Mouse (Mus musculus) layer of hippocampus, postnatal 25 days (tissue): ENCODE data around the gene Jchain. TPM values are rescaled to one million over a fixed set of nuclear protein-coding genes. Genes with fewer than 3 reads are reported as not detected.
"Not testable (repeated sequence)": the region's sequence is repeated elsewhere in the genome, so short reads cannot be mapped to it uniquely, and the experiment has no call there.

ENCODE experiments used
- DNase-seq, 2 experiments: peaks; one replicate each; pipeline ENCODE4 v3.0.0; 2022; ENCODE audit warnings: mixed read lengths in 2 of 2, low spot score in 1 of 2; ENCODE audit errors: extremely low spot score in 1 of 2
- total RNA-seq, 2 experiments: library from RNA; stranded (reverse); gene quantifications; 2 replicates each; pipeline ENCODE4 v1.2.3; 2021

Gene Jchain
- under 1 TPM in 1 of 2 experiments, not detected in 1; 0.26 TPM for total RNA-seq

DNA sequence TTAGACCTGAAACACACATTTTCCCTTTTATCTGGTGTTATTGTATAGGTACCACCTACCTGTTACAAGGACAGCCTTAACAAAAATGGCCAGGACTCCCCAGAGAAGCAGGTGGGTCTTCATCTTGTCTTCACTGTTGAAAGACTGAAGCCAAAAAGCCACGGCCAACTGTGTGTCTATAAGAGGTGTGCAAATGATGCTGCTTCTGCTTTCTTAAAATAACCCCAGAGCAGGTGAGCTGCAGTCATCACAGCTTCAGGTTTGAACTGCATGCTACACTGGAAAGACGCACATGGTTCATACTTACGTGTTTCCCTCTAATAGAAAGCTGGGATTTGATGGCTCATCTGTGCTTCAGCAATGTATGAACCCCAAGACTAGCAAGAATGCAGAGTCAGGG is at the start of gene Jchain:
Jchain (minus strand) TSS at position 235 of the 400 bp plus-strand sequence.
- no peak for DNase-seq

DNA sequence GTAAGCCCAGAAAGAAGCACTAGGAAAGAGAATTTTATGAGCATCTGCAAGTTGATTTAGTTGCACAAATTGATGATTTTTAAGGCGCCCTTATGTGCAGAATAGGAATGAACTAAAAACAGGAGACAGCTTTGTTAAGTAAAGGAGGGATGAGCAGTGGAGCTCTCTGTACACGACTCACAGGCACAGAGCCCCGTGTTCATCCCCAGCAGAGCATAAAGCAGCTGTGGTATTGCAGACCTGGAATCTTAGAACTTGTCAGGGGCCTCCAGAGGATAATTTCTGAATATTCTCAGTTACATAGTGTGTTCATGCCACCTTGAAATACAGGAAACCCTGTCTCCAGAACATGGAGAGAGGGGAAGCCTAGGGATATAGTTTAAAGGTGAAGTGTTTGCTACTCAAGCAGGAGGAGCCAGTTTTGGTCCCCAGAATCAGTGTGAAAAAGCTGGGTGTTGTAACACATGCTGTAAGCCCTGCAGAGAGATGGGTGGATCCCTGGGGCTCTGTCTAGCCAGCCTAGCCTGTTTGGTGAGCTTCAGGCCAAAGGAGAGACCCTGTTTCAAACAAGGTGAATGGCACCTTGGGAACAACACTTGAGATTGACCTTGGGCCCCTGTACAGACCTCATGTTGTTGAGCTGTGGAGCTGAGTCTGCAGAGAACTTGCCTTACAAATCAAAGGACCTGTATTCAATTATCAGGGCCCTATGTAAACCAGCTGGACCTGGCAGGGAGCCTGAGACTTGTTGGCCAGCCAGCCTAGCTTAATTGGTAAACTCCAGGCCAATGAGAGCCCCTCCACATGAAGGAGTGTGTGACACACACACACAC is 48.0 kb upstream of the Jchain start:
- no peak for DNase-seq

DNA sequence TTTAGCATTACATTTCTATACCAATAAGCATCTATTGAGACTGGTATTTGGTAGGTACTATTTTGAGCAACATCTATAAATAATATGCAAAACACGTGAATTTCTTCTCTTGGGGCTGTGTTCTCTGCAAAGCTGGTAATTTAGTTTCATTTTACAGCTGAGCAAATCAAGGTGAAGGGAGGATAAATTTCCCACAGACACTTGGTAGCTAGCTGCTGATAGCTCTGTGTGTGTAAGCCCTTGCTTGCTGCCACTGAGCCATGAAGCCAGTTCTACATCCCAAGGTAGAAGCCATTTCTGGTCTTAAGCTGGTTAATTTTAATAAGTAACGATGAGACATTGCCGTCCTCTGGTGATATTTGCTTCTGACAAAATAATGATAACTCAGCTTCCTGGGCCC is 47.1 kb upstream of the Jchain start:
- DNase-seq = no peak

DNA sequence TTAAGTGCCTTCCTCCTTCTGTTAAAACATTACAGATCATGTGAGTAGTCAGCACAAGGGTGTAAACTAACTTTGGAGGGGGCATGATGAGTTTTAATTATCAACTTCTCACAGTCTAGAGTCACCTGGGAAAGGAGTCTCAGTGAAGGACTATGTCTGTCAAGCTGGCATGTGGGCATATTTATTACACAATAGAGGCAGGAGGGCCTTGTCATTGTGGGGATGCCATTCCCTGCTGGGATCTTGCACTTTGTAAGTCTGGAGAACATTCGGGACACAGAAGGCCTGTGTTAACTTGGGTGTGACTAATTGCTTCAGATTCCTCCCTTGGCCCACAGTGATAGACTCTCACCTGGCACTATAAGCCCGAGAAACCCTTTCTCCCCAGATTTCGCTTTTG is 41.9 kb upstream of the Jchain start:
- no peak for DNase-seq

DNA sequence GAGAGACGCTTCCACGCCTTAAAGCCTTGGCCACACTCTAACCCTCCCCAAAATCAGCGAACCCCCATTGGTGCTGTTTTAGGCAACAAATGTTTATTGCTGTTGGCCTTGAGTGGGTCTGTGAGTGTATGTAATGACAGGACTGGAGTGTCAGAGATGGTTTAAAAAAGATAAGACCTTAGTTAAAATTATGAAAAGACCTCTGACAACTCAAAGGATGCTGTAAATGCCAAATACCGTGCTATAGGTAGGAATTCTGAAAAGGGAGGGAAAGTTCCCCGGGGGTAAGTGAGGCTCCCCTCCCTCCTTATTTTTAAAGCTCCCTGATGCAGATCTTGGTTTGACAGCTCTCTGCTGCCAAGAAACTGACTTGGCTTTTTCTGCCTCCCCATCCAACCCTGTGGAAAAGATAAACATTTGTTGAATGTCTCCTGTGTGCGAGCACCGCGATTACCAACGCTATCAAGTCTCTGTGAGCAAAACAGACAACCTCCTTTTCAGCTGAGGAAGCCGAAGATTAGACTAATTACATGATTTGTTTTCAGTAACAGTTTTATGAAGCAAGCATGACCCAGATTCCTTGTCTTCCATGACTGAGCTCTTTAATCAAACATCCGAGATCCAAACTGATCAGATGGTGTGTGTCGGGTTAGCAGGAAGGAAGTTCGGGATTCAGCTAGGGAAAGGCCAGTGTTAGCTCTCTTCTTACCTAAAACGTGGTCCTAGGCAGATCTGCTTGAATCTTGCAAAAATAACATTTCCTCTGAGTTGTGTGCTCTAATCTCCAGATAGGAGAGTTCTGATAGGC is 38.5 kb upstream of the Jchain start:
- no peak for DNase-seq

DNA sequence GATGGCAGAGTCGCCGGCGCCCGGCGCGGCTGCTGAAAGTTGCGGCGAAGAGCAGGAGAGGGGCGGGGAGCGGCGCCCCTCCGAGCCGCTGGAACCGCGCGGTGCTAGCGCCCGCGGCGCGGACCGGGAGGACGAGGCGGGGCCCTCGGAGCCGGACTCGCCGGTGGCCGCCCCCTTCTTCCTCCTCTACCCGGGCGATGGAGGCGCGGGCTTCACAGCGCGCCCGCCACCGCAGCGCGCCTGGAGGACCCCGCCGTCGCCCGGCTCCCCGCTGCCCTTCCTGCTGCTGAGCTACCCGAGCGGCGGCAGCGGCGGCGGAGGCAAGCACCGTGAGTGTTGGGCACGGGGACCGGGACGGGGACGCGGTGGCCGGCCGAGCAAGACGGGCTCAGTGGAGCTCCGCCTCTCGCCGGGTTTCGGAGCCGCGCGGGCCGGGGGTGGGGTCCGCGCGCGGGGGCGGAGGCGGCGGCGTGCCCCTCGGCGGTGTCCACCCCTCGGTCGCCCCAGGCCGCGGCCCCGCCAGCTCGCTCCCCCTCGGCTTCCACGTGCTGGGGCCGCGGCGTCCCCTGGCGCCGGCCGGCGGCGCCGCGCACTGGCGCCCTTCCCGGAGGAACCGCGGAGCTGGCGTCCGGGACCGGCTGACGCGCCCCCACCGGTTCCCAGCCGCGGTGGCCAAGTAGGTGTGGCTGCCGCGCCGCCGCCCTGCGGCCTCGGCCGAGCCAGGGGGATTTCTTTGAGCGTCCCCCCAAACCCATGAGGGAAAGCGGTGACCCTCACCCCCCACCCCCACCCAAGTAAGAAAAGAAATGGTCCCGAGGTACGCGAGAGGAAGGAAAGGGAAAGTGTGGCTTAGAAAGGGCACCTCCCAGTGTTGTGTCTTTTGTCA is 37.7 kb upstream of the Jchain start:
- DNase-seq = peak; percentile 47 to 57

DNA sequence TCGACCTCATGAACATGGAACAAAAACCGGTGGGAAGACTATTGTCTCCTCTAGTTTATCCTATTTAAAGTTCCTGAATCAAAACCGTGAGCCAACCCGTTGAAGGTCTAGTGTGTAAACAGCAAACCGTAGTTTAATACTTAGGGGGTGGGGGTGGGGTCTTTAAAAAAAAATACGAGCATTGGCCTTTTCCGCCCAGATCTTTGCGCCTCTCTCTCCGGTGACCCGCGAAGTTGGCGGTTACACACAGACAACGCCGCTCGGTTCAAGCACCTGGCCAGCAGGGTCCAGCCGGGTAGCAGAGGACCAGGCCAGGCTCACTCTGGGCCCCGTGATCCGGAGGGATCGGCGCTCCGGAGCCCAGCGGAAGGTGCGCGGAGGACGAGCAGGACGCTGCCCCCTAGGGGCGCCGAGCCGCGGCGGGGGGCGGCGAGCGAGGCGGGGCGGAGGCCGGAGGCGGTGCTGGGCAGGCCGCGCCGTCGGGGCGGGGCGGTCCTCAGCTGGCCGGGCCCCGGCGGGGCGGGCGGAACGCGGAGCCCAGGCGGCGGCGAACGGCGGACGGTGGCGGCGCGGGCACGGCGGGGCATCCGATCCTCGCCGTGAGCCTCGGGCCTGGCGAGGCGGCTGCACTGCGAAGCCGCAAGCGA is 36.9 kb upstream of the Jchain start, which contains the start of gene Rufy3:
Rufy3 (plus strand) TSS at position 540 of the 647 bp plus-strand sequence.
- peak; percentile 60 to 66 for DNase-seq

DNA sequence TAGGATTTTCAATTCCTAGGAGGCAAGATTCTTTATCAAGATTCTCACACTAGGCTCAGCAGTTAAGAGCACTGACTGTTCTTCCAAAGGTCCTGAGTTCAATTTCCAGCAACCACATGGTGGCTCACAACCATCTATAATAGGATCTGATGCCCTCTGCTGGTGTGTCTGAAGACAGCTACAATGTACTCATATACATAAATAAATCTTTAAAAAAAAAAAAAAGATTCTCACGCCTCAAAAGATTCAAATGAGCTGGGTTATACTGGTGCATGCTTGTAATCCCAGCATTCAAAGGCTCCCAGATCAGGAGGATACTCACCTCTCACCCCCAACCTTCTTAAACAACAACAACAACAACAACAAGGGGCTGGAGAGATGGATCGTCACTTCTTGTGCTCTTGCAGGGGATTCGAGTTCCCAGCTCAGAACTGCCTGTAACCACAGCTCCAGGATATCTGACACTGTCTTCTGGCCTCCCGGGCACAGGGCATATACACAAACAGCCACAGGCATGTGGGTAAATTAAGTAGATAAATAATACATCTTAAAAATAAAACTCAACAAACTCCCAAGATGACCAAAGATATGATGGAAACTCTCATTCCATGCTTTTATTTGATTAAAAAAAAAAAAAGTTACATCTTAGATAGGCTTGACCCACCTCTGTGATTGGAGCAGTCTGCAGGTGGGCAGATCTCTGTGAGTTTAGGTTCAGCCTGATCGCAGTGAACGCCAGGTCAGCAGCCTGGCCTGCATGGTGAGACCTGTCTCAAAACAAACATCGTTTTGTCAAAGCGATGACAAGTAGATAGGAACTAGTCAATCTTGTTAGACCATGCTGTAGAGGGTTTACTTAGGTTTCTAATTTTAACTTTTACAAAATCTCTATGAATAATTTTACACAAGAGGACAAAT is 35.4 kb upstream of the Jchain start:
- no peak for DNase-seq

DNA sequence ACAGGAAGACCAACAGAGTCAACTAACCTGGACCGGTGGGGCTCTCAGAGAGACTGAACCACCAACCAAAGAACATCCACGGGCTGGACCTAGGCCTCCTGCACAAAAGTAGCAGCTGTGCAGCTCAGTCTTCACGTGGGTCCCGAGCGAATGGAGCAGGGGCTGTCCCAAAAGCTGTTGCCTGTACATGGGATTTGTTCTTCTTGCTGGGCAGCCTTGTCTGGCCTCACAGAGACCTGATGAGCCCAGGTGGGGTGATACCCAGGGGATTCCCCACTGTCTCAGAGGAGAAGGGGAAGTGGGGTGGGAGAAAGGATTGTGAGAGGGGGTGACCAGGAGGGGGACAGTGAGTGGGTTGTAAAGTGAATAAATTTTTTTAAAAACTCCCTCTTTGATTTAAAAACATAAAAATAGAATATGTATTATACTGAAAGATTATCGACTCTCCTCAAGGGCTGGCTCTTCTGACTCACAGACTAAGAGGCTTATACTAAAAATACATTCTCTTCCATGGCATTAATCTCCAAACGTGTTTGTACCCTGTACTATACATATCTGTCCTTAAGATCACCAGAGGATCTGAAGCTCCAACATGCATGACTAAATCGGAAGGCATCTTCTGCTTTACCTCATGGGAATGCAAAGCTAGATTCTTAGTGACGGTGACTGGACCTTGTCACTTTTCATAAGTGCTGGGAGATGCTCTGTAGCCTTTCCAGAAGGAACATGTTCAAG is 33.6 kb upstream of the Jchain start:
- DNase-seq = no peak

DNA sequence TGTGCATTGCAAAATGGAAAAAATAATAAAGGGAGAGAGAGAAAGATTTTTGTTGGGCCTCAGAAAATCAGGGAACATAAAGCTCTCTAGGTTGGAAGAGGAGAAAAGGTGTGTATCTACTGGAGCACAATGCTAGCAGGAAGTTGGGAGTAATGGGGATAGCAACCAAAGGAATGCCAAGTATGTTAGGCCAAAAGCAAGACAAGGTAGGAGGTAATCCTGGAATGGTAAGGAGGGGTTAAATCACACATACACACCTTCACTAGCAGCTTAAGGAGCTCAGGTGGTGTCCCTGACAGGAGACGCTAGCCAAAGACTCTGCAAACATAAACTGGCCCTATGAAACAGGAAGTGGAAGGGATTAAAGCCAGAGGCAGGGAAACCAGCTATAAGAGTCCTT is 31.3 kb upstream of the Jchain start:
- no peak for DNase-seq

DNA sequence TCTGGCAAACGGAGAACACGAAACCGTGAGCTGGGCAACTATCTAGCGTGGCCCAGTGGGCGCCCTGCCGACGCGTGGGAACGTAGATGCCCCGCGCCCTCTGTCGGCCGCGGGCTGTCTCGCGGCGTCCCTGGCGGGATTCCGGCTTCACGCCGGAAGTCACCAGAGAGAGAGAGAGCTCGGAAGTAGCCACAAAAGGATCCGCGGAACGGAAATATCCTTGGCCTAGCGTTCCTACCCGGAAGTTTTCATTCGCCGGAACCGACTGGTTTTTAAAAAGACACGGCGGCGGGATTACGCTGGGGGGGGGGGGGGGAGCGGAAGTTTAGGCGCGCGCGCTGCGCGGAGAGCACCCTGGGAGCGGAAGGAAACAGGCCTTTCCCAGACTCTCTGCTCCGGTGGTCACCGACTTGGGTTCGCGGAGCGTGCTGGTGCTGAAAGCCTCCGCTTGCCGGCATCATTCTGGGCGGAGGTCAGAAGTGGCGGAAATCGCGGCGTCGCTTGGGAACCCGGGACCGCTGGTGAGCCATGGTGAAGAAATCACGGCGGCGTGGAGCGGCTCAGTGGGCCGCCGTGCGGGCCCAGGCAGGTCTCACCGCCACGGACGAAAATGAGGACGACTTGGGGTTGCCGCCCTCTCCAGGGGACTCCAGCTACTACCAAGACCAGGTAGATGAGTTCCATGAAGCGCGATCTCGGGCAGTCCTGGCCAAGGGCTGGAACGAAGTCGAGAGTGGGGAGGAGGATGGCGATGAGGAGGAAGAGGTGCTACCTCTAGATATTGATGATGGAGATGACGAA is 26.6 kb upstream of the Jchain start, which contains the start of gene Utp3:
Utp3 (plus strand) TSS at position 377 of the 801 bp plus-strand sequence.
- DNase-seq = peak; percentile 95 to 98

DNA sequence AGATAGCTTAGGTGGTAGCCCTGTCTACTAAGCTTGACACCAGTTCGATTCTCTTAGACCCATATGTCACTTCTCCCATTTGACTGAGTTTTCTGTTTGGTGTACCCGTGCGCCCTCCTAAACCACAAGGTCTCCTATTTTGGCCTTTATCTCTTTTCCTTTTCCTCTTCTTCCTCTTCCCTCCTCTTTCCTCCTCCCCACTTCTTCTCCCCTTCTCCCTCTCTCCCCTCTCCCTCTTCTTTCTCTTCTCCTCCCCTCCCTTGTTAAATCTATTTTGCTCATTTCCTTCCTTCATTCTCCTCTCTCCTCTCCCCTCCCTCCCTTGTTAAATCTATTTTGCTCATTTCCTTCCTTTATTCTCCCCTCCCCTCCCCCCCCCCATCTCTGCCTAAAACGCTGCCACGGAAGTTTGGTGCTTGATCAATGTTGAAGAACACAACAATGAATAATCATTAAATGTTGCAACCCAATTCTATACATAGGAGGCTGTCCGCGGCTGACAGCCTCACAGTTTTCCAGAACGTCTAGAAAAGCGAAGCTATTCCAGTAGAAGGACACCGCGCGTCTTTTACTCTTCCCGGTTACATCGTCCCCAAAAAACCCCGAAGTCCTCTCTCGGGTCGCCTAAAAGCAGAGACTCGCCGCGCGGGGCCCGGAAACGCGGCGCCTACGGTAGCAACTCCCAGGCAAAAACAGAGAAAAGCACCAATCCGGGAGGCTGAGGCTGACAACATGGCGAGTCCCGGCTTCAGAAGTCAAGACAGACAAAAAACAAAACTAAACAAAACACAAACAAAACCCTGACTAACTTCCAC is 25.8 kb upstream of the Jchain start:
- no peak for DNase-seq

DNA sequence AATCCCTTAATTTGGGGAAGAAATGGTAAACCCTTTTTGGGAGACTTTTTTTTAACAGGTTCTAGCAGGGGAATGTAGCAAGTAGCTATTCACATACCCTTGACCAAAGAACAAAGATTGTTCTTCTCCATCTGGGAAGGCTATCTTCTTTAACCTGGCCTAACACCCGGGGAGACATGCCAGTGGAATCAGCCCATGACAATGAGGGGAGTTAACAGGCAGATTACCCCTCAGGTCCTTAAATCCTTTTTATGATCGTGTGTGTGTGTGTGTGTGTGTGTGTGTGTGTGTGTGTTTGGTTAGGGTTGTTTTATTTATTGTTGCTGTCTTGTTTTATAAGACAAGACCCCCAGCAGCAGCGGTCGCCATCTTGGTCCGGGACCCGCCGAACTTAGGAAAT is 17.8 kb upstream of the Jchain start:
- no peak for DNase-seq

DNA sequence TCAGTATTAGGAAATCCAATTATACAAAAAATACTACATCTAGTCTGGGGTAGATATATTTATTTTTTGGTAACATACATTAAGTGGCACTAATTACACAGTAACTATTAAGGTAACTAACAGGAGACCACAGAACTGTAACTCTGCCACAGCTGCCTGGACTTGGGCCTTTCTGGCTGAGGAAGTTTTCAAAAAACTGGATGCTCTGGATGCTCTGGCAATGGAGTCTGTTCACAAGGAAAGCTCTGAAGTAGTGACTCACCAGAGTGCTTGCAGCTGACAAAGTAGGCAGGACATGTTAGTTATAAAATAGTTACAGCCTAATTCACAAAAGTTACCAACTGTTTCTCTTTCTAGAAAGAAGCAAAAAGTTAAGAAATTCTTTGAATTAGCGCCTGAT is 16.7 kb upstream of the Jchain start:
- not testable (repeated sequence) for DNase-seq

DNA sequence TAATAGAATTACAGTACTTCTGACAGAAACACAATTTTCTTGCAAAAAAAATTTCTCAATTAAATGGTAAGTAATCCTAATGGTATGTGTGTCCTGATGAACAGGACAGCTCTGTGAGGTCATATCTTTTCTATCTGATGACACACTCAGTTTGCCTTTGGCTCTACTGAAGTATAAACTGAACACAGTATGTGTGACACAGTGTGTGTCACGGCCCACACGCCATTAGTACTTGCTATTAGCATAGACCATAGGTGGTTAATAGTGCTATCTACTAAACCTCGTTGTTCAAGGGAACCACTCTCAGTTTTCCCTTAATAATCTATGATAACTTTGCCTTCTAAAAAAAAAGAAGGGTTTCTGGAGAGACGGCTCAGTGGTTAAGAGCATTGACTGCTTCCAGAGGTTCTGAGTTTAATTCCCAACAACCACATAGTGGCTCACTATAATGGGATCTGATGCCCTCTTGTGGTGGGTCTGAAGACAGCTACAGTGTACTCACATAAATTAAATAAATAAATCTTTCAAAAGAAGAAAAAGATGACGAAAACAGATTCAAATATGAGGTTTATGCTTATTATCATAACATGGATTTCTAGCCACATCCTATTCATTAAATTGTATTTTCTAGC is 15.1 kb upstream of the Jchain start:
- peak in 1 of 2 experiments; percentile 24 for DNase-seq

DNA sequence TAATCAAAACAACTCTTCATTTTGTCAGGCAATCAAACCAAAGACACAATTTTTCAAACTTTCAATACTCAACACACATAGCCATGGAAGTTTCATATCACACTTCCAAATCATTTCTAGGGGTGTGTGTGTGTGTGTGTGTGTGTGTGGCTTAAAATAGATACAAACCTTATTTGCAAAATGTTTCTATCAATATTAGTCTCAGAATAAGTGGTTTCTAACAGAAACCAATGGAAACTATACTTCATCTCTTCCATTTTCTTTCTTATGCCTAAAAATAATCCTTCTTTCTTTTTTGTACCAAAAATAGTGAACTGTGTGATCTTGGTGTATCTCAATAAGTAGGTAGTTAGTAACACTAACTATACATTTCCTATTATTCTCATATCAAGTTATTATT is 13.2 kb upstream of the Jchain start:
- no peak for DNase-seq
